Mouse (Mus musculus) central nervous system, embryonic 11.5 days (tissue): ENCODE data around the gene Tinag. TPM values are rescaled to one million over a fixed set of nuclear protein-coding genes. Genes with fewer than 3 reads are reported as not detected.

Experiments used
- polyA plus RNA-seq: library from polyadenylated mRNA; depleted of rRNA; stranded (reverse); fragments of >200 nt; gene quantifications from 2 replicates; pipeline ENCODE4 v1.2.3, GENCODE M21; 2012; rRNA removed

Tinag gene
- polyA plus RNA-seq, result 0.08 and 0.16 TPM in 2 replicates

GRCm38 (mm10) chr9:77045585-77045984 is at the start of gene Tinag:
Tinag (minus strand) TSS chr9:77045794.

